Mouse (Mus musculus) T-cell, adult 2 months (primary cell): ENCODE measurements around the gene Igdcc4.

Experiments used
- DNase-seq: peaks from one replicate; pipeline ENCODE4 v3.0.0; 2022; ENCODE audit warnings: low spot score

Gene Igdcc4

DNA sequence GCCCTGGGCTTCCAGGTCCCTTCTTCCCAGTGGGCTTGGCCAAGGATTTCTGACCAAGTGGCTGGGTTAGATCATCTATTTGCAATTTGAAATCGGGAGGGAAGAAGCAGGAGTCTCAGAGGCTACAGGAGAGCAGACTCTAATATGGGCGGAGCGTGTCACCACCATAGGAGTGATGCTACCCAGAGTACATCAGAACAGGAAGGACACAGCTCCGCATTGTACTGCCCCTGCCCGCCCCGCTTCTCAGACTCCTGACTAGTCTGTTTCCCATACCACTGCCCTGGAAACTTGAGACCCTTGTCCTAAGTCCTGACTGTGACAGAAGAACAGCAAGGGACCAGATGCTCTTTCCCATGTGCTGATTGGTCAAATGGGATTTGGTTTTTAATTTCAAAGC lies 56.3 kb downstream of the Igdcc4 start:
- no peak for DNase-seq

DNA sequence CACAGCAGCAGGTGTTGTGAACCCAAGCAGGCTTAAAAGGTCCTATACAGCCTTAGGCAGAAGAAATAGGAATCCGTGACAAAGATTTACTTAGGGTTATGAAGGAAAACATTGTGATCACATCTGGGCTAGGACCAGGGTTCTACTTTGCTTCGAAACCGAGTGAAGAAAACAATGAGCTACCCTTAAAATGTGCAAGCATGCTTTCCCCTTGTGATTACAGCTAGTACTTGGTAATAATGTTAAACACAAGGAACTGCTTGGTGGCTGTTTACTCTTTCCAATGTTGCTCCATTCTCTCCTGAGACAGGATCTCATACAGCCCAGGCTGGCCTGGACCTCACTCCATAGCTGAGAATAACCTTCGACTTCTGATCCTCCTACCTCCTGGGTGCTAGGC lies 59.9 kb downstream of the Igdcc4 start:
- DNase-seq: no peak

DNA sequence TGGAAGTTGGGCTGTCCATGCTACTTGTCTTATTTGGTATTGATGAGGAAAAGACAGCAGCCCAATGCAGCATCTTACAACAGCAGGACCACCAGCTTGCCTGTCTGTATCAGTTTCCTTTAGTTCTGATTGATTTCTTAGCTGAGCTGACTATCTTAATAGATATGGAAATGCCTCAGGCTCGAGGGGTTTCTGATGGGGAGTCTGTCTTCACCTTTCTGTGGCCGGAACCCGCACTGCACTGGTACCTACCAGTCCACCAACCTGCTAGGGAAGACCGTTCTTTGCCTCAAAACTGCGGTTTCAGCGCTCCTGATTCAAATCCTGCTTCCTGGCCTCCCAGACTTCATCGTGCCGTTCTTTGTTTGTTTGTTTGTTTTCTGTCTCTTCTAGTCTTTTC lies 60.6 kb downstream of the Igdcc4 start:
- no peak for DNase-seq

DNA sequence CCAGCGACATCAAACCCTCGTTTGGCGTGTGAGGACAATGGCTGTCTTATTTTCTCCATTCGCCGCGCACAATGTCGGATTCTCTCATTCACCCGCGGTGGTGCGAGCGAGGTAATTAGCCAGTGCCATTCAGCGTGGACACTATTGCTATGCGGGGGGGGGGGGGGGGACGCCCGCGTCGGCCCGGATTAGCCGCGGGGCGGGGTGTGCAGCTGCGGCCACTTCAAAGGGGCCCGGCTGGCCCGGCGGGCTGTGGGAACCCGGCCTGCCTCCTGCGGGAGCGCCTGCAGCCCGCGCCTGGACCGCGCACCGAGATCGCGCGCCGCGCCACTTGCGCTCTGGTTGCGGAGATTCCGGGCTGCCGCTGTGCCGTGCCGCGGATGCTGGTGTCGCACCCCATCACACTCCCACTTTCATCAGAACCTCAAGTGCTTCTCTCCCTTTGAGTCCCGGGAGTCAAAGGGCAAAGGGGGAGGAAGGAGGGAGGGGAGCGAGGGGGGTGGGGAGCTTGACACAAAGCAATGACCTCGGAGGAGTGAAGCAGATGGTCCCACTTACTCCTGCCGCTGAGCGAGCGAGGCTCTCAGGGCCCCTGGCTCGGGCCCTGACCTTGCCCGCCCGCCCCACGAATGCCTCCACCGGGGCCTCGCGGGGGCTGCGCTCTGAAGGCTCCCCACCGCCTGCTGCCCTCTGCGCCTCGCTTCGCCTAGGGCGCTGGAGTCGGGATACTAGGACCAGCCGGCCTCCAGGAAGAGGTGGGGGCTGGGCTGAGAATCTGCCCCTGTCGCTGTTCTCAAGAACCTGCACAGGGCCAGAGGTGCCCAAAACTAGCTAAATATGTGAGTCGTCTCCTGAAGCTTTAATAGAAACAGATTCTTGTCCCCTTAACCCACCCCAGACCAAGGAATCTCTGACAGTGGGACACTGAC lies 61.7 kb downstream of the Igdcc4 start:
- DNase-seq: no peak

DNA sequence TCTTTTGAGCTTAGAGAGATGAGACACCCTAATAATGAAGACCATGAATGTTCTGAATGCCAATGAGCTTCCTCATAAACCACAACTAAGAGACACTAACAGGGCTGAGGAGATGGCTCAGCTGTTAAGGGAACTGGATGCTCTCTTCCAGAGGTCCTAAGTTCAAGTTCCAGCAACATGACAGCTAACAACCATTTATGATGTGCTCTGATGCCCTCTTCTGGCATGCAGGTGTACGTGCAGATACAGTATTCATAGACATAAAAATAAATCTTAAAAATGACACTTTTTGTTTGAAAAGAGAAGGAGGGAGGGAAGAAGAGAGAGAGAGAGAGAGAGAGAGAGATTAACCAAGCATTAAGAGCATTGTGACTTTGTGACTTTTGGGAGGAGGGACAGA lies 63.6 kb downstream of the Igdcc4 start:
- DNase-seq: no peak

DNA sequence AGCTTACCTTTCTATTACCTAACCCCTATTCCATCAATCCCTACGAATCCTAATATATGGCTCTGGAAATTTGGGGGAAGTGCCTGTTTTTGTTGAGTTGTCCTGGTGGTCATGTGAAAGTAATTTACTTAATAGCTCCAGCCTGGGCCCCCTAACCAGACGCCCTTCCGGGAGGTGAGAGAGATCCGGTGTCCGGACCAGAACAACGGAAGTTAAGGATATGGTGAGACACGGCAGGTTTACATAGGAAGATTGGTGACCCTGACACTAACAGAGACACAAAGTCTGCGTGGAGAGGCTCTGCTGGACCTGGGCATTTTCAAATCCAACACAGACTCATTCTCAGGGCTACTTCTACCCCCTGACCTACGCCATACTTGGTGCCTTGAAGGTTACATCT lies 65.1 kb downstream of the Igdcc4 start:
- DNase-seq: no peak

DNA sequence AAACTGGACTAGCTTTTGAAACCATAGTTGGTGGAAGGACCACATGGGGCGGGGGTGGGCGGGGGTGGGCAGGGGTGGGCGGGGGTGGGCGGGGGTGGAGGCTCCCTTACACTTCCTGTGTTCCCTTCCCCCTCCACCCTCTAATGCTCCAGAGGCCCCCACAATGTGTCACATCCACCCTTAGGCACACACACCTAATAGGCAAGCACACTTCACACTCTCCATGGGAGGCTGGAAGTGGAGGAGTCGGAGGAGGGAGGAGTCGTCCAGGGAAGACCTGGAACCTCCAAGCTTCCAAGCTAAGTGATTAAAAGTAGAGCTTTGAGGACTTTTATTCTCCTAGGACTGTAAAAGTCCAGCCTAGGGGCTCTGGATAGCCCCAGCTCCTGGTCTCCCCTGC lies 67.2 kb downstream of the Igdcc4 start:
- DNase-seq: no peak

DNA sequence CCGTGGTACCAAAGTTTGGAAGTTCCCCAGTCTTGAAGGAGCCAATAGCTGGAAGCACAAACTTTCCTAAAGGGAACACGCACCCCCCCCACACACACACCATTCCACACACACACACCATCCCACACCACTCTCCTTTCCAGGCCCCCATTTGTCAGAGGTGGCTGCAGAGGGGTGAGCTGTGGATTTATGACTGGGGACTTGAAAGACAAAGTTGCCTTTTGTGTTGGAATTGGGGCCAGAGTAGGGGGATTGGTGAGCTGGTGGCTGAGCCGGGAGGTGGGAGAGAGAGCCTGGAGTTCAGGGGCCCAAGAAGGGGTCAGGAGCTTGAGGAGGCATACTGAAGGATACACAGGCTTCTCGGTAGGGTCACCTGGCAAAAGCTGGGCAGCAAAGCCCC lies 67.7 kb downstream of the Igdcc4 start:
- DNase-seq: no peak

DNA sequence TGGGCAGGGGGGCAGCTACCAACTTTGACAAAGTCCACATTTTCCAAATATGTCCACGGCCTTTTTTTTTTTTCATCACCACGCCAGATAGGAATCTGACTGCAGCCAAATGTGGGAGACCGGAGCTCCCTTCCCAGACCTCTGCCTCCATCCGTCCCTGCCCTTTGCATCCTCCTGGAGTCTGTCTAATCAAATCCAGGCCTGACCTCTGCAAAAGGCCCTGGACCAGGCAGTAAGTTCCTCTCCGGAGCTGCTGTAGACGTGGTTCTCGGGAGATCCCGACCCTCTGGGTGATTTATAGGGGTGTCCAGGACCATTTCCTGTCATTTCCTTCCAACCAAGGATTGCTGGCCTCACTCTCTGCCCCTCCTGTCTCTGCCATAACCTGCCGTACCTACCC lies 71.4 kb downstream of the Igdcc4 start:
- no peak for DNase-seq

DNA sequence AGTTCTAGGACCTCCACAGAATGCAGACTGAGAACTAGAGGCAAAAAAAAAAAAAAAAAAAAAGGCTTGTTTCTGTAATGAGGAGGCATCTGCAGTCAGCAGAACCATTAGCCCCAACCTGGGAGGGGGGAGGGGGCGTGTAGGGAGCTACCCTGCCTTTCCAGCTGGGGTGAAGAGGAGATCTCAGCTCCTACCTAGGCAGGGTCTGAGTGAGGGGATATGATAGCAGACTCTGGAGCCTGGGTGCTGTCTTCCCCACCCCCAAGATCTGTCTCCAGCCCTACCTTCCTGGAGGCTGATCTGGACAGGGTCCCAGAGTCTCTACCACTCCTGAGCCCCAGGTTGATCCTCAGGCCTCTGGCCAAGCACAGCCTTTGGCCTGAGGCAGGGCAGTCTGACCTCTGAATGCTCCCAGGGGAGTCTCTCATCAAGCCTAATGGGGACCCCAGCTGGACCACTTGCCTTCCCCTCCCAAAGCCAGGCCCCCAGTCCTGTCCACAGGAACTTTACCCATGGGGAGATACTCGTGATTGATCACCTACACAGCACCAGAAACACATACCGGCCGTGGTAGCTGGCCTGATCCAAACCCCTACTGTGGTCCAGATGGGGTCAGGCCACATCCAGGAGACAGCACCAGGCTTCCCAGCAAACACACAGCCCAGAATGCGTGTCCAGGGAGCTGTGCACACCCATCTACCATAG lies 74.1 kb downstream of the Igdcc4 start:
- DNase-seq: no peak

DNA sequence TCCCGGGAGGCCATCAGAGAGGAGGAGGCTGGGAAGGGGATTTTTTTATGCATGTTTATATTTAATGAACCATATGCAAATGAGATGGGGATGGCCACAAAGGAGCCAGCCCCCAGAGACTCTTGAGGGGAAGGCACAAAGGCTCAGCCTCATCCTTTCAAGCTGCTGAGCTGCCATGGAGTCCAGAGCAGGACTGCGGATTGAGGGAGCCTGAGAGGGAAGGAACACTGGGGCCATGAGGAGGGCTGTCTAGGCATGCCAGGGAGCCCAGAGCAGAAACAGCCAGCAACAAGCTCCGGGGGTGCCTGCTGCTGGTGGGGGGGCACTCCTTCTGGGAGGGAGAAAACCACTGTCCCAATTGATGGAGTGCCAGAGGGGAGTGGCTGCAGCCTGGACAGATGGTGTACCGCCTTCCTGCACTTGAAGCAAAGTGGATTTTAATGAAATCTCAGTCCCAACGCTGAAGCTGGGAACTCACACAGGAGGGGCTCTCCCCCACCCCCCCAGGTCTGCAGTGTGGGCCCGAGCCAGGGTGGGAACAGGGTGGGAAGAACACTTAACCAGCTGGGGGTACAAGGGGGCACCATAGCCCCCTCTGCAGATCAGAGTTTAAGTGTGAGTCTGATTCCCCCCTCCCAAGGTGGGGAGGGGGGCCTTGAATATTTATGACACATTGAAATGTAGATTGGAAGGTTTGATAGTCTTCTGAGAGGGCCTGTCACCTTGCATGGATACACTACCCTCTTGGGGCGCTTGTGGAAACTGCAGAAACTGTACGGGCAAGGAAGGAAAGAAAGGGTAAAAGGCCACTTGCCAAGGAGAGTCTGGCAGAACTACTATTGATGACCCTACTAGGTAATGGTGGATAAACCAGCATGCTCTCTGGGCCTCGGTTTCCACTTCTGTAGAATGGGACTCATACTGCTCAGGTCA lies 74.9 kb downstream of the Igdcc4 start:
- DNase-seq: no peak

DNA sequence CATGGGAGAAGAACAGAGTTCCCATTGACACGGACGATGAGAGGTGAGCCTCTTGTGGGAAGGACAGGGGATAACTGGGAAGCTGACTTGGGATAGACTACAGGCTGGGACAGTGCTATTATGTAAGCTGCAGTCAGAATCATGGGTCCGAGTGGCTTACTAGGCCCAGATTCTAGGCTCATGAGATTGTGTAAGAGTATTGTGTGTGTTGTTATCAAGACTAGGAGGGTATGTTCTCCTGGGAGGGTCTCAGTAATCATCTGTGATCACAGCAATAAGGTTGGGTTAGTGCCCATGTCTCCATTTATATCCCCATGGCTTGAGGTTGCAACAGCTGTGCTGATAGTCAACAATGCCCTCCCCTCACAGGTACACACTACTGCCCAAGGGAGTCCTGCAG lies 76.2 kb downstream of the Igdcc4 start:
- DNase-seq: no peak

DNA sequence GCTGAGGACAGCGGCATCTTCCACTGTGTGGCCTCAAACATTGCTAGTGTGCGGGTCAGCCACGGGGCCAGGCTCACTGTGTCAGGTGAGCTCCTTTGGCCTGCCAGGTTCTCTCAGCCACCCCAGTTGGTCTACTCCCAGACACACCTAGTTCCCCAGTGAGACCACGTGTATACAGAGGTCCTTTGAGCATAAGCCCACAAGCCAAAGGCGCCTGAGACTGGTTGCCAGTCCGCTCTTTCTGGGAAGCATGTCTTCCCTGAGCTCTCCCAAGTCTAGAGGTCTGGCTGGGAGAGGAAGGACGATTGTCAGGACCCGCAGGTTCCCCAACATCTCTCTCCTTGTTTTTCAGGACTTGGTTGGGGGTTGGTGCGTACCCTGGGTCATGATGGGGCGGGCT lies 76.6 kb downstream of the Igdcc4 start:
- DNase-seq: no peak

DNA sequence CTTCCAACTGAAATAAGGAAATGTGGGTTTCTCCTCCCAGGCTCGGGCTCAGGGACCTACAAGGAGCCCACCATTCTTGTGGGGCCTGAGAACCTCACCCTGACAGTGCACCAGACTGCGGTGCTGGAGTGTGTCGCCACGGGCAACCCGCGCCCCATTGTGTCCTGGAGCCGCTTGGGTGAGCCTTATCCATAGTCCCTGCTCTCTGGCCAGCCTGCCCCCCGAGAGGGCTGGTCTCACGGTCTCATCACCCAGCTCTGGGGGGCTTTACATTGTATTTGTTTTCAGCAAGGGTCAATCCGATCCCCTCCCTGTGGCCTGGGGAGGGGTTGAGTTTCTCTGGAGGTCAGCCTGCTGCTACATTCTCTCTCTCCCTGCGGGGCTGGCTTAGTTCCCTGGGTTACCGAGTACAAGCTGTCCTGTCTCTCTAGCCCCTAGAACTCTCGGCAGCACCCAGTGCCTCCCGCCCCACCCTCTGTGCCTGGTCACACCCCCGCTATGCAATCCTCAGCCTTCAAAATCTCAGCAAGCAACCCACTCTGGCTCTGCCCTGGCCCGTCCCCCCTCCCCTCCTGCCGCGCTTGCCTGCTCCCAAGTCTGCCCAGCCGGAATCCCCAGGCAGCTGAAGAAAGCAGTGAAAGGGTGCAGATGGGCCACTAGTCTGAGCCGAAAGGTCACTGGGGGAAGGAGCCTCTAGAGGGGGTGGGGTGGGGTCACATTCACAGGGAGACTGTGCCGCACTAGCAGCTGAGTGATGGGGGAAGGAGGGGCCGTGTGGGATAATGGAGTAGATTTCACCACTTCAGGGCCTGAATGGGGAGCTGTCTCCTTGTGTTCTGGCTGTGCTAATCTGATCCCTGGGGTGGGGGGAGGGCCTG lies 77.3 kb downstream of the Igdcc4 start:
- DNase-seq: no peak

DNA sequence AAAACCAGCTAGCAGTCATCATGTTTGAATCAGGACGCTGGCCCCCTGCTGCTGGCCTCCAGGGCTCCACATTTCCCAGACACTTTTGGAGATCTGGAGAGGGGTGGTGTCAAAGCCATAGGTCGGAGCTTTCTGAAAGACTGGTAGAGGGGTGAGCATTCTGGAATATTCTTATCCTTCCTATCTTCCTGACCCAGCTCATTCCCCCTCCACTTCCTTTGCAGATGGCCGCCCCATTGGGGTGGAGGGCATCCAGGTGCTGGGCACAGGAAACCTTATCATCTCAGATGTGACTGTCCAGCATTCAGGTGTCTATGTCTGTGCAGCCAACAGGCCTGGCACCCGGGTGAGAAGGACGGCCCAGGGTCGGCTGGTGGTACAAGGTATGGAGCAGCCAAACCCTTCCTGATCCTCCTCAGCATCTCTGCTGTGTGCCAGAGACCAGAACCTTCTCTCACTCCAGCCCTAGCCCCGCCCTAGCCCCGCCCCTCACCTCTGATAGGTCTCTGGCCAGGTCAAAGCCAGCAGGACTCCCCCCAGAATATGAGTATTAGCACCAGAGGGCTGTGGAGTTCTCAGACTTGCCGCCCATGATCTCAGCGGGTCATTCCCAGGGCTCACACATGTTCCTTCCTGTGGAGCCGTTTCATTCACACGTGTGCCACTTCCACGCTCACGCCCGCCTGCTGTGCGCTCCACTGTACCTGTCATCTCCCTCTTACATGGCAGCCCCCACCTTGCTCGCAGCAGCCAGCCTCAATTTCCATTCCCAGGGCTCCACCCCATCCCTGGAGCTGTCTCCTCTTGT lies 78.7 kb downstream of the Igdcc4 start:
- DNase-seq: no peak
